Mouse (Mus musculus): ENCODE results near the gene Gm43191. TPM values are rescaled to one million over a fixed set of nuclear protein-coding genes. Genes with fewer than 3 reads are reported as not detected.

Gm43191 gene
- polyA plus RNA-seq, 1 experiment from 2014 or later = not detected

- H3K36me3 ChIP-seq (ENCODE audit: control insufficient read depth, insufficient read depth, low read length) = peaks cover 38% of the 10 kb centered on the region
- H3K27me3 ChIP-seq (ENCODE audit: control insufficient read depth, insufficient read depth, low read length) = no peaks in the 10 kb centered on the region
- no peak overlapping the region for H3K9ac ChIP-seq (ENCODE audit: low read depth, low read length)
- no peak for ATAC-seq (replicated peaks; ENCODE audit: insufficient number of reproducible peaks, low FRiP score, low TSS enrichment)
- H3K4me1 ChIP-seq (ENCODE audit: control insufficient read depth, insufficient read depth, low read length) = no peaks in the 10 kb centered on the region
- no peak overlapping the region for H3K27ac ChIP-seq (ENCODE audit: low read depth, low read length)
- WGBS (ENCODE audit: insufficient replicate concordance) = 89% methylated on average over 6 of the region's 6 CpGs
- H3K4me3 ChIP-seq (ENCODE audit: low read depth, low read length) = no peak overlapping the region
- H3K9me3 ChIP-seq (replicated peaks; ENCODE audit: control insufficient read depth, low read length) = no peaks in the 10 kb centered on the region
- no peak overlapping the region for H3K4me2 ChIP-seq
Measured at GRCm38 (mm10) chr3:116641811-116642371, 39.2 kb downstream of the Gm43191 start.

- Histone ChIP-seq H3K9me3 (replicated peaks; ENCODE audit: control insufficient read depth, low read length) (no peaks in the 10 kb centered on the region), H3K27me3 (ENCODE audit: control insufficient read depth, insufficient read depth, low read length) (no peaks in the 10 kb centered on the region), H3K4me1 (ENCODE audit: control insufficient read depth, insufficient read depth, low read length) (no peaks in the 10 kb centered on the region), H3K36me3 (ENCODE audit: control insufficient read depth, insufficient read depth, low read length) (peaks cover 41% of the 10 kb centered on the region), H3K4me2 (no peak overlapping the region), H3K27ac (ENCODE audit: low read depth, low read length) (no peak overlapping the region), H3K4me3 (ENCODE audit: low read depth, low read length) (no peak overlapping the region), H3K9ac (ENCODE audit: low read depth, low read length) (no peak overlapping the region)
- WGBS (ENCODE audit: insufficient replicate concordance) = 62% methylated on average over 1 of the region's 1 CpGs
- no peak for ATAC-seq (replicated peaks; ENCODE audit: insufficient number of reproducible peaks, low FRiP score, low TSS enrichment)
Measured at GRCm38 (mm10) chr3:116640024-116640423, 41.0 kb downstream of the Gm43191 start.

GRCm38 (mm10) chr3:116638572-116638971, 42.5 kb downstream of the Gm43191 start:
- no peak overlapping the region for H3K4me2 ChIP-seq
- 94% methylated on average over 7 of the region's 7 CpGs for WGBS (ENCODE audit: insufficient replicate concordance)

GRCm38 (mm10) chr3:116637693-116638476, 43.2 kb downstream of the Gm43191 start:
- no peak overlapping the region for H3K4me2 ChIP-seq
- no peaks in the 10 kb centered on the region for H3K9me3 ChIP-seq (replicated peaks; ENCODE audit: control insufficient read depth, low read length)
- H3K27ac ChIP-seq (ENCODE audit: low read depth, low read length) = no peak overlapping the region
- no peaks in the 10 kb centered on the region for H3K4me1 ChIP-seq (ENCODE audit: control insufficient read depth, insufficient read depth, low read length)
- peaks cover 50% of the 10 kb centered on the region for H3K36me3 ChIP-seq (ENCODE audit: control insufficient read depth, insufficient read depth, low read length)
- no peak for ATAC-seq (replicated peaks; ENCODE audit: insufficient number of reproducible peaks, low FRiP score, low TSS enrichment)
- whole genome bisulfite sequencing (ENCODE audit: insufficient replicate concordance) = 87% methylated on average over 9 of the region's 9 CpGs
- no peaks in the 10 kb centered on the region for H3K27me3 ChIP-seq (ENCODE audit: control insufficient read depth, insufficient read depth, low read length)
- no peak overlapping the region for H3K9ac ChIP-seq (ENCODE audit: low read depth, low read length)
- no peak overlapping the region for H3K4me3 ChIP-seq (ENCODE audit: low read depth, low read length)

More at GRCm38 (mm10) chr3:116638572-116638971, 42.5 kb downstream of the Gm43191 start:
- no peaks in the 10 kb centered on the region for H3K9me3 ChIP-seq (replicated peaks; ENCODE audit: control insufficient read depth, low read length)
- H3K4me3 ChIP-seq (ENCODE audit: low read depth, low read length) = no peak overlapping the region
- H3K9ac ChIP-seq (ENCODE audit: low read depth, low read length) = no peak overlapping the region
- no peaks in the 10 kb centered on the region for H3K27me3 ChIP-seq (ENCODE audit: control insufficient read depth, insufficient read depth, low read length)
- H3K27ac ChIP-seq (ENCODE audit: low read depth, low read length) = no peak overlapping the region
- H3K4me1 ChIP-seq (ENCODE audit: control insufficient read depth, insufficient read depth, low read length) = no peaks in the 10 kb centered on the region
- no peak for ATAC-seq (replicated peaks; ENCODE audit: insufficient number of reproducible peaks, low FRiP score, low TSS enrichment)
- peaks cover 49% of the 10 kb centered on the region for H3K36me3 ChIP-seq (ENCODE audit: control insufficient read depth, insufficient read depth, low read length)

- no peaks in the 10 kb centered on the region for H3K4me1 ChIP-seq (ENCODE audit: control insufficient read depth, insufficient read depth, low read length)
- no peak overlapping the region for H3K9ac ChIP-seq (ENCODE audit: low read depth, low read length)
- no peak overlapping the region for H3K4me3 ChIP-seq (ENCODE audit: low read depth, low read length)
- no peak overlapping the region for H3K27ac ChIP-seq (ENCODE audit: low read depth, low read length)
- no peak overlapping the region for H3K4me2 ChIP-seq
- H3K27me3 ChIP-seq (ENCODE audit: control insufficient read depth, insufficient read depth, low read length) = no peaks in the 10 kb centered on the region
- 69% methylated on average over 5 of the region's 5 CpGs for WGBS (ENCODE audit: insufficient replicate concordance)
- H3K9me3 ChIP-seq (replicated peaks; ENCODE audit: control insufficient read depth, low read length) = no peaks in the 10 kb centered on the region
- no peak for ATAC-seq (replicated peaks; ENCODE audit: insufficient number of reproducible peaks, low FRiP score, low TSS enrichment)
- peaks cover 42% of the 10 kb centered on the region for H3K36me3 ChIP-seq (ENCODE audit: control insufficient read depth, insufficient read depth, low read length)
Measured at GRCm38 (mm10) chr3:116635799-116636198, 45.3 kb downstream of the Gm43191 start.

- H3K9ac ChIP-seq (ENCODE audit: low read depth, low read length) = no peak overlapping the region
- H3K4me2 ChIP-seq = no peak overlapping the region
- H3K27ac ChIP-seq (ENCODE audit: low read depth, low read length) = no peak overlapping the region
- no peak overlapping the region for H3K4me3 ChIP-seq (ENCODE audit: low read depth, low read length)
- H3K9me3 ChIP-seq (replicated peaks; ENCODE audit: control insufficient read depth, low read length) = no peaks in the 10 kb centered on the region
- 91% methylated on average over 8 of the region's 8 CpGs for WGBS (ENCODE audit: insufficient replicate concordance)
- H3K4me1 ChIP-seq (ENCODE audit: control insufficient read depth, insufficient read depth, low read length) = no peaks in the 10 kb centered on the region
- ATAC-seq (replicated peaks; ENCODE audit: insufficient number of reproducible peaks, low FRiP score, low TSS enrichment) = no peak
- H3K36me3 ChIP-seq (ENCODE audit: control insufficient read depth, insufficient read depth, low read length) = peaks cover 37% of the 10 kb centered on the region
- H3K27me3 ChIP-seq (ENCODE audit: control insufficient read depth, insufficient read depth, low read length) = no peaks in the 10 kb centered on the region
Measured at GRCm38 (mm10) chr3:116634853-116635252, 46.2 kb downstream of the Gm43191 start.

GRCm38 (mm10) chr3:116634091-116634490, 47.0 kb downstream of the Gm43191 start:
- no peak for ATAC-seq (replicated peaks; ENCODE audit: insufficient number of reproducible peaks, low FRiP score, low TSS enrichment)
- H3K9me3 ChIP-seq (replicated peaks; ENCODE audit: control insufficient read depth, low read length) = no peaks in the 10 kb centered on the region
- H3K4me1 ChIP-seq (ENCODE audit: control insufficient read depth, insufficient read depth, low read length) = no peaks in the 10 kb centered on the region
- H3K4me3 ChIP-seq (ENCODE audit: low read depth, low read length) = no peak overlapping the region
- H3K27me3 ChIP-seq (ENCODE audit: control insufficient read depth, insufficient read depth, low read length) = no peaks in the 10 kb centered on the region
- H3K4me2 ChIP-seq = no peak overlapping the region
- 92% methylated on average over 3 of the region's 3 CpGs for WGBS (ENCODE audit: insufficient replicate concordance)
- no peak overlapping the region for H3K27ac ChIP-seq (ENCODE audit: low read depth, low read length)
- H3K36me3 ChIP-seq (ENCODE audit: control insufficient read depth, insufficient read depth, low read length) = peaks cover 30% of the 10 kb centered on the region
- no peak overlapping the region for H3K9ac ChIP-seq (ENCODE audit: low read depth, low read length)

GRCm38 (mm10) chr3:116632971-116633370, 48.1 kb downstream of the Gm43191 start:
- WGBS (ENCODE audit: insufficient replicate concordance) = 91% methylated on average over 3 of the region's 3 CpGs
- H3K36me3 ChIP-seq (ENCODE audit: control insufficient read depth, insufficient read depth, low read length) = peaks cover 25% of the 10 kb centered on the region
- H3K27ac ChIP-seq (ENCODE audit: low read depth, low read length) = no peak overlapping the region
- no peak overlapping the region for H3K9ac ChIP-seq (ENCODE audit: low read depth, low read length)
- H3K4me2 ChIP-seq = no peak overlapping the region
- no peak overlapping the region for H3K4me3 ChIP-seq (ENCODE audit: low read depth, low read length)
- H3K9me3 ChIP-seq (replicated peaks; ENCODE audit: control insufficient read depth, low read length) = no peaks in the 10 kb centered on the region
- H3K27me3 ChIP-seq (ENCODE audit: control insufficient read depth, insufficient read depth, low read length) = no peaks in the 10 kb centered on the region
- H3K4me1 ChIP-seq (ENCODE audit: control insufficient read depth, insufficient read depth, low read length) = no peaks in the 10 kb centered on the region
- no peak for ATAC-seq (replicated peaks; ENCODE audit: insufficient number of reproducible peaks, low FRiP score, low TSS enrichment)

GRCm38 (mm10) chr3:116631459-116631858, 49.6 kb downstream of the Gm43191 start:
- Histone ChIP-seq H3K4me1 (ENCODE audit: control insufficient read depth, insufficient read depth, low read length) (no peaks in the 10 kb centered on the region), H3K27ac (ENCODE audit: low read depth, low read length) (no peak overlapping the region), H3K9me3 (replicated peaks; ENCODE audit: control insufficient read depth, low read length) (no peaks in the 10 kb centered on the region), H3K27me3 (ENCODE audit: control insufficient read depth, insufficient read depth, low read length) (no peaks in the 10 kb centered on the region), H3K9ac (ENCODE audit: low read depth, low read length) (no peak overlapping the region), H3K36me3 (ENCODE audit: control insufficient read depth, insufficient read depth, low read length) (peaks cover 25% of the 10 kb centered on the region), H3K4me2 (no peak overlapping the region), H3K4me3 (ENCODE audit: low read depth, low read length) (no peak overlapping the region)
- ATAC-seq (replicated peaks; ENCODE audit: insufficient number of reproducible peaks, low FRiP score, low TSS enrichment) = no peak
- 86% methylated on average over 1 of the region's 1 CpGs for WGBS (ENCODE audit: insufficient replicate concordance)
